In the genomic region with DNA sequence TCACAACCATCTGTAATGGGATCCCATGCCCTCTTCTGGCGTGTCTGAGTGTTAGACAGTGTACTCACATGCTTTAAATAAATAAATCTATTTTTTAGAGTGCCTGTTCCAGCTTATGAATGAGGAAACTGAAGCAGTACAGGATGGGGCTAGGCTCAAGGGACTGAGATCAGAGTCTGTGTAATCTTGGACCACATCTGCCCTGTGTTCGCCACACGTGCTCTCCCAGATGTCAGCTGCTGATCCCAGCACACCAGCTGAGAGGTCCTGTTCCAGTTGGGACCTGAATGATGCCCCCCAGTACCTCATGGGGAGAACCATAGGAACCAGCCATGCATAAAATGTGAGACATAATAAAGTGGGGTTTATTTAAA, we compare ENCODE assay signal across 27 mouse cellular contexts. TPM values are rescaled to one million over a fixed set of nuclear protein-coding genes. Genes with fewer than 3 reads are reported as not detected.
DNase-seq lines count a peak whose midpoint lies in the region; ATAC-seq and TF ChIP-seq lines count a peak whose summit lies in the region.
"Had no signal": no experiment of that assay in that cellular context is flagged by ENCODE, and none has a peak within 500 bp of the region (broad histone marks: within the 10 kb centered on the region; RNA-seq: fewer than 3 reads in every experiment).

No protein-coding gene starts in this region.

- WGBS in hindbrain, embryonic 12.5 days, result 34% methylated on average over 3 of the region's 3 CpGs
- 38% methylated on average over 3 of the region's 3 CpGs for WGBS in hindbrain, embryonic 10.5 days
- WGBS in lung, embryonic 14.5 days, result 31% methylated on average over 3 of the region's 3 CpGs
- WGBS in embryonic facial prominence, embryonic 12.5 days, result 19% methylated on average over 3 of the region's 3 CpGs
- 34% methylated on average over 3 of the region's 3 CpGs for WGBS in hindbrain, embryonic 16.5 days

- H3K9ac ChIP-seq in hindbrain, embryonic 12.5 days, result no peak overlapping the region
- no peak overlapping the region for H3K9ac ChIP-seq in lung, embryonic 14.5 days
- H3K9ac ChIP-seq in embryonic facial prominence, embryonic 12.5 days, result no peak overlapping the region
- H3K9ac ChIP-seq in hindbrain, embryonic 16.5 days (ENCODE audit: low read depth, low read length), result no peak overlapping the region
- H3K9ac ChIP-seq: intestine, embryonic 15.5 days; liver, embryonic 13.5 days; midbrain, embryonic 13.5 days had no signal

- H3K4me2 ChIP-seq in hindbrain, embryonic 12.5 days (replicated peaks), result no peak overlapping the region
- H3K4me2 ChIP-seq in lung, embryonic 14.5 days, result no peak overlapping the region
- H3K4me2 ChIP-seq in embryonic facial prominence, embryonic 12.5 days (replicated peaks), result no peak overlapping the region
- no peak overlapping the region for H3K4me2 ChIP-seq in hindbrain, embryonic 16.5 days (ENCODE audit: low read length)
- H3K4me2 ChIP-seq: intestine, embryonic 15.5 days; liver, embryonic 13.5 days; midbrain, embryonic 13.5 days had no signal

- H3K9me3 ChIP-seq in hindbrain, embryonic 12.5 days (replicated peaks), result no peaks in the 10 kb centered on the region
- no peaks in the 10 kb centered on the region for H3K9me3 ChIP-seq in hindbrain, embryonic 10.5 days
- H3K9me3 ChIP-seq in lung, embryonic 14.5 days (ENCODE audit: low read depth, low read length), result no peaks in the 10 kb centered on the region
- H3K9me3 ChIP-seq in embryonic facial prominence, embryonic 12.5 days, result no peaks in the 10 kb centered on the region; the same call in 1 of the 2 replicates
- no peaks in the 10 kb centered on the region for H3K9me3 ChIP-seq in hindbrain, embryonic 16.5 days (ENCODE audit: control insufficient read depth, low read length)
- H3K9me3 ChIP-seq: G1E; intestine, embryonic 15.5 days; liver, embryonic 13.5 days; midbrain, embryonic 13.5 days had no signal

- no peak overlapping the region for H3K27ac ChIP-seq in hindbrain, embryonic 12.5 days
- no peak overlapping the region for H3K27ac ChIP-seq in hindbrain, embryonic 10.5 days
- H3K27ac ChIP-seq in lung, embryonic 14.5 days (ENCODE audit: low read depth), result no peak overlapping the region
- H3K27ac ChIP-seq in embryonic facial prominence, embryonic 12.5 days, result peak overlapping the region; percentile 12; the same call in 1 of the 2 replicates
- no peak overlapping the region for H3K27ac ChIP-seq in hindbrain, embryonic 16.5 days (ENCODE audit: low read depth, low read length)
- H3K27ac ChIP-seq: intestine, embryonic 15.5 days; kidney, postnatal 0 days; liver, embryonic 13.5 days; midbrain, embryonic 13.5 days; stomach, postnatal 0 days had no signal

- DNase-seq in hindbrain, embryonic 10.5 days (ENCODE audit: low spot score), result no peak
- DNase-seq in lung, embryonic 14.5 days, result no peak
- DNase-seq in lung, postnatal 36 days, result no peak
- no peak for DNase-seq in gastrocnemius, postnatal 14 days
- DNase-seq: adrenal gland, postnatal 14 days; cerebellum, adult 9-11 months; heart, adult 11 months; heart, postnatal 36 days; liver, embryonic 13.5 days; right cerebral cortex, postnatal 4 days had no signal

- H3K36me3 ChIP-seq in hindbrain, embryonic 12.5 days, result no peaks in the 10 kb centered on the region
- H3K36me3 ChIP-seq in hindbrain, embryonic 10.5 days, result no peaks in the 10 kb centered on the region
- H3K36me3 ChIP-seq in lung, embryonic 14.5 days (ENCODE audit: insufficient read depth), result no peaks in the 10 kb centered on the region
- no peaks in the 10 kb centered on the region for H3K36me3 ChIP-seq in embryonic facial prominence, embryonic 12.5 days
- no peaks in the 10 kb centered on the region for H3K36me3 ChIP-seq in hindbrain, embryonic 16.5 days (ENCODE audit: control insufficient read depth, insufficient read depth, low read length)
- H3K36me3 ChIP-seq: G1E; intestine, embryonic 15.5 days; liver, embryonic 13.5 days; midbrain, embryonic 13.5 days had no signal

- H3K4me3 ChIP-seq in hindbrain, embryonic 12.5 days, result no peak overlapping the region
- no peak overlapping the region for H3K4me3 ChIP-seq in hindbrain, embryonic 10.5 days
- H3K4me3 ChIP-seq in lung, embryonic 14.5 days (ENCODE audit: low read depth, low read length), result no peak overlapping the region
- no peak overlapping the region for H3K4me3 ChIP-seq in embryonic facial prominence, embryonic 12.5 days
- no peak overlapping the region for H3K4me3 ChIP-seq in hindbrain, embryonic 16.5 days (ENCODE audit: low read length)
- H3K4me3 ChIP-seq: intestine, embryonic 15.5 days; liver, embryonic 13.5 days; midbrain, embryonic 13.5 days had no signal

- intact Hi-C loops in gastrocnemius, postnatal 14 days (cut with DNase I; ENCODE audit: low total_unique reads), result no loop called here

- peaks cover 20% of the 10 kb centered on the region for H3K4me1 ChIP-seq in hindbrain, embryonic 12.5 days
- peaks cover 32% of the 10 kb centered on the region for H3K4me1 ChIP-seq in hindbrain, embryonic 10.5 days (replicated peaks)
- no peaks in the 10 kb centered on the region for H3K4me1 ChIP-seq in lung, embryonic 14.5 days (ENCODE audit: insufficient read depth)
- peaks cover 22% of the 10 kb centered on the region for H3K4me1 ChIP-seq in embryonic facial prominence, embryonic 12.5 days
- H3K4me1 ChIP-seq in hindbrain, embryonic 16.5 days (ENCODE audit: control insufficient read depth, insufficient read depth, low read depth, low read length), result peaks cover 7% of the 10 kb centered on the region
- H3K4me1 ChIP-seq: liver, embryonic 13.5 days had no signal

- TF ChIP-seq CTCF in lung, embryonic 14.5 days (IDR thresholded peaks at IDR 0.05; ENCODE audit: low read depth), result no peak

- no peaks in the 10 kb centered on the region for H3K27me3 ChIP-seq in hindbrain, embryonic 12.5 days
- no peaks in the 10 kb centered on the region for H3K27me3 ChIP-seq in hindbrain, embryonic 10.5 days (ENCODE audit: insufficient read depth, poor library complexity, severe bottlenecking)
- H3K27me3 ChIP-seq in lung, embryonic 14.5 days (ENCODE audit: insufficient read depth, low read length), result no peaks in the 10 kb centered on the region
- H3K27me3 ChIP-seq in embryonic facial prominence, embryonic 12.5 days, result no peaks in the 10 kb centered on the region
- no peaks in the 10 kb centered on the region for H3K27me3 ChIP-seq in hindbrain, embryonic 16.5 days (replicated peaks; ENCODE audit: control insufficient read depth, insufficient read depth, low read length)
- H3K27me3 ChIP-seq: intestine, embryonic 15.5 days; liver, embryonic 13.5 days; midbrain, embryonic 13.5 days had no signal

- 0 out of 2 replicates have a peak, but pooled peaks have one; percentile 42 for ATAC-seq in hindbrain, embryonic 12.5 days (ENCODE audit: low FRiP score)
- 0 out of 2 replicates have a peak, but pooled peaks have one; percentile 4 for ATAC-seq in lung, embryonic 14.5 days (ENCODE audit: insufficient read depth)
- ATAC-seq in embryonic facial prominence, embryonic 12.5 days (ENCODE audit: insufficient number of reproducible peaks, insufficient read depth, low FRiP score, low TSS enrichment), result peak; percentile 6; the same call in 1 of the 2 replicates
- 0 out of 2 replicates have a peak, but pooled peaks have one; percentile 24 for ATAC-seq in hindbrain, embryonic 16.5 days
- ATAC-seq: midbrain, embryonic 13.5 days had no signal

RNA-seq across cellular contexts. Expression of a gene that starts 6.4 kb away (rescaled TPM):
- 0.08 TPM in 1 of 2 replicates, not detected in the other for polyA plus RNA-seq in hindbrain, embryonic 12.5 days (2016; fragmentation: Nextera tagmentation; extraction: Ambion mirVana)
- polyA plus RNA-seq in hindbrain, embryonic 10.5 days (2016; fragmentation: Nextera tagmentation; extraction: Ambion mirVana), result not detected in 2 replicates
- polyA plus RNA-seq in lung, embryonic 14.5 days (2014; fragmentation: Nextera tagmentation; extraction: Ambion mirVana), result not detected in 2 replicates
- not detected in 2 replicates for polyA plus RNA-seq in embryonic facial prominence, embryonic 12.5 days (2016; fragmentation: Nextera tagmentation; extraction: Ambion mirVana)
- polyA plus RNA-seq in hindbrain, embryonic 16.5 days (2015; fragmentation: Nextera tagmentation; extraction: Ambion mirVana), result not detected in 2 replicates
- total RNA-seq in gastrocnemius, postnatal 14 days (2021), result under 1 TPM in 1 of 2 experiments, not detected in 1; 0.18 TPM
- total RNA-seq: adrenal gland, postnatal 14 days; gastrocnemius, adult 18-20 months; heart, postnatal 36 days; left cerebral cortex, adult 18-20 months; megakaryocyte progenitor cell, adult 5-6 weeks had no signal
- polyA plus RNA-seq: brain, embryonic 14.5 days; cortical plate, adult 2 months; forebrain, embryonic 11.5 days; G1E; heart, embryonic 14.5 days; intestine, embryonic 15.5 days; limb, embryonic 11.5 days; liver, embryonic 13.5 days; lung, embryonic 16.5 days; midbrain, embryonic 13.5 days had no signal

RNA-seq across cellular contexts. Expression of a gene that starts 34.3 kb away (rescaled TPM):
- 1.0 and 1.1 TPM in 2 replicates for polyA plus RNA-seq in hindbrain, embryonic 12.5 days (2016; fragmentation: Nextera tagmentation; extraction: Ambion mirVana)
- polyA plus RNA-seq in hindbrain, embryonic 10.5 days (2016; fragmentation: Nextera tagmentation; extraction: Ambion mirVana), result 2.6 and 3.3 TPM in 2 replicates
- polyA plus RNA-seq in lung, embryonic 14.5 days (2014; fragmentation: Nextera tagmentation; extraction: Ambion mirVana), result 1.9 and 2.3 TPM in 2 replicates
- polyA plus RNA-seq in embryonic facial prominence, embryonic 12.5 days (2016; fragmentation: Nextera tagmentation; extraction: Ambion mirVana), result 1.8 and 1.9 TPM in 2 replicates
- polyA plus RNA-seq in hindbrain, embryonic 16.5 days (2015; fragmentation: Nextera tagmentation; extraction: Ambion mirVana), result 11.2 and 11.4 TPM in 2 replicates
- total RNA-seq in gastrocnemius, postnatal 14 days (2021), result not detected
- total RNA-seq: G1E; gastrocnemius, adult 18-20 months; heart, postnatal 36 days had no signal
- polyA plus RNA-seq: G1E had no signal
